Mouse (Mus musculus) MEL (cell line): ENCODE measurements around the gene Olfr1432. TPM values are rescaled to one million over a fixed set of nuclear protein-coding genes. Genes with fewer than 3 reads are reported as not detected.
"Not testable (repeated sequence)": the region's sequence is repeated elsewhere in the genome, so short reads cannot be mapped to it uniquely, and the experiment has no call there.

Source experiments
- DNase-seq: peaks from one replicate; pipeline ENCODE4 v3.0.0; 2011; ENCODE audit warnings: low read depth, low spot score
- H3K27ac ChIP-seq: 2 replicates; pipeline ENCODE4 v1.5.1; 2012; ENCODE audit warnings: low read depth, mild to moderate bottlenecking, control low read depth, low read length, moderate library complexity; ENCODE audit not compliant: control insufficient read depth
- H3K27me3 ChIP-seq, 2 experiments: fragments of 150-350 bp in 1 of 2; sonication (generic) in 1 of 2; 2 replicates each; pipeline ENCODE4 v1.6.1; 2012; ENCODE audit warnings: low read length in 2 of 2, mild to moderate bottlenecking in 2 of 2, improper control_type of control experiment in 1 of 2, moderate library complexity in 1 of 2; ENCODE audit not compliant: insufficient read depth in 2 of 2, control insufficient read depth in 1 of 2
- H3K36me3 ChIP-seq, 2 experiments: 2 replicates each; pipeline ENCODE4 v1.6.1; 2012 to 2014; ENCODE audit warnings: low read length in 2 of 2, improper control_type of control experiment in 1 of 2, inconsistent platforms in 1 of 2, mild to moderate bottlenecking in 1 of 2; ENCODE audit not compliant: insufficient read depth in 2 of 2, control insufficient read depth in 1 of 2
- H3K4me1 ChIP-seq, 2 experiments: fragments of 150-350 bp in 1 of 2; sonication (generic) in 1 of 2; 2 replicates each; pipeline ENCODE4 v1.6.1; 2012; ENCODE audit warnings: low read length in 2 of 2, improper control_type of control experiment in 1 of 2, mild to moderate bottlenecking in 1 of 2; ENCODE audit not compliant: insufficient read depth in 2 of 2, control insufficient read depth in 1 of 2
- H3K4me3 ChIP-seq, 2 experiments: fragments of 150-350 bp in 1 of 2; sonication (generic) in 1 of 2; 2 replicates each; pipeline ENCODE4 v1.5.1; 2012; ENCODE audit warnings: low read depth in 2 of 2, low read length in 2 of 2, mild to moderate bottlenecking in 2 of 2, moderate library complexity in 2 of 2, control low read depth in 1 of 2, improper control_type of control experiment in 1 of 2; ENCODE audit not compliant: control insufficient read depth in 1 of 2, insufficient read depth in 1 of 2
- H3K79me2 ChIP-seq: 2 replicates; pipeline ENCODE4 v1.6.1; 2012; ENCODE audit warnings: mild to moderate bottlenecking, low read length, moderate library complexity; ENCODE audit not compliant: control insufficient read depth, poor library complexity, insufficient read depth
- H3K9ac ChIP-seq: 2 replicates; pipeline ENCODE4 v1.6.1; 2012; ENCODE audit warnings: low read depth, mild to moderate bottlenecking, control low read depth, low read length, moderate library complexity; ENCODE audit not compliant: control insufficient read depth, poor library complexity, severe bottlenecking
- H3K9me3 ChIP-seq: fragments of 150-350 bp; sonication (generic); replicated peaks from 2 replicates; pipeline ENCODE4 v1.6.1; 2012; ENCODE audit warnings: mild to moderate bottlenecking, low read length, improper control_type of control experiment, moderate library complexity; ENCODE audit not compliant: insufficient read depth
- GABPA ChIP-seq: IDR thresholded peaks from 2 replicates; pipeline ENCODE4 v1.6.1; 2012; ENCODE audit warnings: low read depth, mild to moderate bottlenecking, inconsistent platforms, low read length, improper control_type of control experiment, moderate library complexity
- HCFC1 ChIP-seq: IDR thresholded peaks from 2 replicates; pipeline ENCODE4 v1.6.1; 2012; ENCODE audit warnings: low read depth, mild to moderate bottlenecking, inconsistent platforms, low read length, improper control_type of control experiment, moderate library complexity
- KAT2A ChIP-seq: conservative IDR thresholded peaks from 2 replicates; pipeline ENCODE4 v1.6.1; 2012; ENCODE audit warnings: low read depth, low read length, improper control_type of control experiment, inconsistent platforms
- MAZ ChIP-seq: IDR thresholded peaks from 2 replicates; pipeline ENCODE4 v1.6.1; 2012; ENCODE audit warnings: low read depth, mild to moderate bottlenecking, inconsistent platforms, low read length, improper control_type of control experiment
- MEF2A ChIP-seq: IDR thresholded peaks from 2 replicates; pipeline ENCODE4 v1.6.1; 2014; ENCODE audit warnings: low read depth, mild to moderate bottlenecking, inconsistent platforms, low read length, improper control_type of control experiment; ENCODE audit not compliant: poor library complexity, insufficient replicate concordance, severe bottlenecking; ENCODE audit errors: extremely low read depth
- TAL1 ChIP-seq: IDR thresholded peaks from 2 replicates; pipeline ENCODE4 v1.6.1; 2012; ENCODE audit warnings: mild to moderate bottlenecking, inconsistent platforms, low read length, moderate library complexity, mixed read lengths
- USF1 ChIP-seq: IDR thresholded peaks from 2 replicates; pipeline ENCODE4 v1.6.1; 2014; ENCODE audit warnings: low read depth, mild to moderate bottlenecking, inconsistent platforms, low read length, improper control_type of control experiment, moderate library complexity
- ZKSCAN1 ChIP-seq: IDR thresholded peaks from 2 replicates; pipeline ENCODE4 v1.6.1; 2012; ENCODE audit warnings: low read depth, mild to moderate bottlenecking, inconsistent platforms, low read length, improper control_type of control experiment, moderate library complexity
- ZMIZ1 ChIP-seq: IDR thresholded peaks from 2 replicates; pipeline ENCODE4 v1.6.1; 2012; ENCODE audit warnings: low read depth, mild to moderate bottlenecking, inconsistent platforms, low read length, improper control_type of control experiment, moderate library complexity
- polyA plus RNA-seq, 2 experiments: library from polyadenylated mRNA; stranded (reverse) in 1 of 2; unstranded in 1 of 2; fragments of >175 nt in 1 of 2; fragments of >200 nt in 1 of 2; gene quantifications; 2 replicates each; pipeline versions ENCODE4 v1.2.1 to v1.2.4; 2012; ENCODE audit warnings: low replicate concordance in 2 of 2, low read depth in 1 of 2; ENCODE audit not compliant: insufficient read length in 2 of 2, insufficient read depth in 1 of 2, missing spikeins in 1 of 2
- total RNA-seq: library from RNA; depleted of rRNA; stranded (reverse); fragments of 300-350 nt; gene quantifications from 2 replicates; pipeline ENCODE4 v1.2.3, GENCODE M21; 2012; rRNA removed

Gene Olfr1432
- total and polyA plus RNA-seq, 3 experiments, result not detected

DNA sequence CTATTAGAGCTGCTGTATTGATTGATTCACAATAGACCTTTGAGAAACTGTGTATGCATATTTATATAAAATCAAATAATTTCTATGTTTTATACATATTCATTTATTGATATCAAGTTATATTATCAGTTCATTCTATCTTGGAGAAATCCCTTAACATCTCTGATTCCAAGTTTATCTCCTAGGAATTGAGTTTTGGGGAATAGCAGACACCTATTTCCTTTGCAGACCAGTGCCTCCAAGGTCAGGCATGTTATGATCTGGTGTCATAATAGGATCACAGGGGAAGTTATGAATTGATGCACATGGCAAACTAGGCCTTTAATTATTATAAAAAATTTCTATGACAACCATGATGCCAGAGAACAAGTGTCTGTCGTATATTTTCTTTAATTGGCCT lies 32.1 kb downstream of the Olfr1432 start, which contains the start of gene Olfr1431:
Gene Olfr1431 (plus strand): TSS at position 301 of the 400 bp plus-strand sequence.
- H3K27ac ChIP-seq, result no peak within 1 kb of the TSS
- H3K9ac ChIP-seq, result no peak within 1 kb of the TSS
- TF ChIP-seq ZMIZ1 (no peak), GABPA (no peak), USF1 (no peak), HCFC1 (no peak), MAZ (no peak), KAT2A (no peak), MEF2A (no peak), TAL1 (no peak), ZKSCAN1 (no peak)
- no peak for DNase-seq
- H3K4me1 ChIP-seq, result no peaks in the 10 kb centered on the region
- no peaks in the 10 kb centered on the region for H3K9me3 ChIP-seq
- H3K27me3 ChIP-seq, result no peaks in the 10 kb centered on the region
- no peak within 1 kb of the TSS for H3K4me3 ChIP-seq
- no peaks in the 10 kb centered on the region for H3K36me3 ChIP-seq
- no peaks in the 10 kb centered on the region for H3K79me2 ChIP-seq

DNA sequence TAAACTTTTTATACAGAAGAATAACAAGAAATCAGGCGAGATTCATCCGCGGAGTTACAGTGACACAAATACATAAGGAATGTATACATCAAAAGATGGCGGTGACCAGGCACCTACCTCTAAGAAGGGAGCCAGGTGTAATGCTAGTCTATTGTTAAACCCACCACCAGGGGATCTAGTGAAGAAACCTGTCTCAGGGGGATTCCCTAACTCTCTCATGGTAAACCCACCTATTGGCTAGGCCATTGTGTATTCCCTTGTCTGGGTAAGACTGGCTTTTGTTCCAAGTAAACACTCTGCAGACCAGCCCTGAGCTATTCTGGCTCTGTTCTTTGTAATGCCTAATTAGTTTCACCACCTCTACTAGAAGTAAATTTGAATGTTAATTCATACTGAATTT lies 33.3 kb downstream of the Olfr1432 start:
- DNase-seq, H3K36me3 ChIP-seq, H3K27me3 ChIP-seq, H3K27ac ChIP-seq, H3K4me1 ChIP-seq, H3K4me3 ChIP-seq, H3K79me2 ChIP-seq, H3K9me3 ChIP-seq, H3K9ac ChIP-seq: not testable (repeated sequence)

Other genes starting within 250 kb of the Olfr1432 start
- gene Olfr1423, start 191.3 kb downstream of the Olfr1432 start, total RNA-seq, result 0.04 TPM in 1 of 2 replicates, not detected in the other
- under 1 TPM in 1 of 2 experiments, not detected in 1; 0.25 TPM for gene Olfr1423, start 191.3 kb downstream of the Olfr1432 start, polyA plus RNA-seq
- not detected in 2 replicates for gene Olfr1424, start 169.9 kb downstream of the Olfr1432 start, total RNA-seq
- not detected for gene Olfr1424, start 169.9 kb downstream of the Olfr1432 start, polyA plus RNA-seq
- not detected in 2 replicates for gene Olfr1425, start 154.9 kb downstream of the Olfr1432 start, total RNA-seq
- not detected for gene Olfr1425, start 154.9 kb downstream of the Olfr1432 start, polyA plus RNA-seq
- gene Olfr1426, start 140.6 kb downstream of the Olfr1432 start, total RNA-seq, result not detected in 2 replicates
- not detected for gene Olfr1426, start 140.6 kb downstream of the Olfr1432 start, polyA plus RNA-seq
- gene Olfr1427, start 129.3 kb downstream of the Olfr1432 start, total RNA-seq, result not detected in 2 replicates
- gene Olfr1427, start 129.3 kb downstream of the Olfr1432 start, polyA plus RNA-seq, result not detected
- gene Olfr1428, start 116.7 kb downstream of the Olfr1432 start, total RNA-seq, result not detected in 2 replicates
- gene Olfr1428, start 116.7 kb downstream of the Olfr1432 start, polyA plus RNA-seq, result not detected
- not detected in 2 replicates for gene Olfr76, start 109.4 kb downstream of the Olfr1432 start, total RNA-seq
- under 1 TPM in 1 of 2 experiments, not detected in 1; 0.03 TPM for gene Olfr76, start 109.4 kb downstream of the Olfr1432 start, polyA plus RNA-seq
- gene Olfr1555-ps1, start 62.5 kb downstream of the Olfr1432 start, total RNA-seq, result not detected in 2 replicates
- not detected for gene Olfr1555-ps1, start 62.5 kb downstream of the Olfr1432 start, polyA plus RNA-seq
- not detected in 2 replicates for gene Olfr1431, start 32.0 kb downstream of the Olfr1432 start, total RNA-seq
- gene Olfr1431, start 32.0 kb downstream of the Olfr1432 start, polyA plus RNA-seq, result not detected
- gene Olfr262, start 9.1 kb upstream of the Olfr1432 start, total RNA-seq, result not detected in 2 replicates
- gene Olfr262, start 9.1 kb upstream of the Olfr1432 start, polyA plus RNA-seq, result not detected
- gene Olfr235, start 28.4 kb upstream of the Olfr1432 start, total RNA-seq, result not detected in 2 replicates
- gene Olfr235, start 28.4 kb upstream of the Olfr1432 start, polyA plus RNA-seq, result not detected
- not detected in 2 replicates for gene Olfr1434, start 47.3 kb upstream of the Olfr1432 start, total RNA-seq
- not detected for gene Olfr1434, start 47.3 kb upstream of the Olfr1432 start, polyA plus RNA-seq
- gene Olfr1436, start 66.5 kb upstream of the Olfr1432 start, total RNA-seq, result not detected in 2 replicates
- not detected for gene Olfr1436, start 66.5 kb upstream of the Olfr1432 start, polyA plus RNA-seq
- gene Olfr1437, start 92.5 kb upstream of the Olfr1432 start, total RNA-seq, result not detected in 2 replicates
- gene Olfr1437, start 92.5 kb upstream of the Olfr1432 start, polyA plus RNA-seq, result not detected
- not detected in 2 replicates for gene Olfr1438-ps1, start 103.3 kb upstream of the Olfr1432 start, total RNA-seq
- under 1 TPM in 1 of 2 experiments, not detected in 1; 0.03 TPM for gene Olfr1438-ps1, start 103.3 kb upstream of the Olfr1432 start, polyA plus RNA-seq
- gene Olfr1440, start 154.7 kb upstream of the Olfr1432 start, total RNA-seq, result not detected in 2 replicates
- gene Olfr1440, start 154.7 kb upstream of the Olfr1432 start, polyA plus RNA-seq, result under 1 TPM in 1 of 2 experiments, not detected in 1; 0.01 TPM
- not detected in 2 replicates for gene Olfr1441, start 184.8 kb upstream of the Olfr1432 start, total RNA-seq
- under 1 TPM in 1 of 2 experiments, not detected in 1; 0.03 TPM for gene Olfr1441, start 184.8 kb upstream of the Olfr1432 start, polyA plus RNA-seq
- not detected in 2 replicates for gene Pfpl, start 195.3 kb upstream of the Olfr1432 start, total RNA-seq
- not detected for gene Pfpl, start 195.3 kb upstream of the Olfr1432 start, polyA plus RNA-seq
- gene Mpeg1, start 228.2 kb upstream of the Olfr1432 start, total RNA-seq, result not detected in 2 replicates
- gene Mpeg1, start 228.2 kb upstream of the Olfr1432 start, polyA plus RNA-seq, result under 1 TPM in 1 of 2 experiments, not detected in 1; 0.07 TPM